Mouse (Mus musculus): ENCODE data around the gene Hck.

GRCm38 (mm10) chr2:153136211-153136610, 27.9 kb downstream of the Hck start:
- TF ChIP-seq CTCF (IDR thresholded peaks at IDR 0.05; ENCODE audit: borderline replicate concordance, extremely low read depth, insufficient read depth, insufficient read length): no peak
- no peak for TF ChIP-seq POLR2A (IDR thresholded peaks at IDR 0.05; ENCODE audit: borderline replicate concordance, extremely low read depth, insufficient read depth, insufficient read length, poor library complexity, severe bottlenecking)

All from brain, embryonic 14.5 days (tissue).